24 mouse cellular contexts compared by ENCODE assay signal in the genomic region with DNA sequence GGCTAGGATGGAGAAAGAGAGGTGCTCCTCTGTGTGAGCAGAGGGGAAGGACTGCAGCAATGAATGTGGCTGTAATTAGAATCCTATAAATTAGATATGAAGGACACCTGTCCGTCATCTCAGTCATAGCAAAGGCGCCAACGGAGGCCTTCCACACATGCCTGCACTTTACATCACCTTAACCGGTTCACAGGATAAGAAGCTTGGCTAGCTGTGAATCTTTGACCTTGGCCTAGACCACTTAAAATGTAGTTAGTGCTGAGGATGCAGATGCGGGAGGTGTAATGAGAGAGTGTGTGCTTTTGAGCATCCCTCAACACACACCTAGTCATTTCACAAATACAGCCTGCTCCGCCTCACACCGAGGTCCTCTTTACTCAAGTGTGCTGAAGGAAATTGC.
"Had no signal": no experiment of that assay in that cellular context is flagged by ENCODE, and none has a peak within 500 bp of the region (broad histone marks: within the 10 kb centered on the region; RNA-seq: fewer than 3 reads in every experiment).

No protein-coding gene starts in this region.

- H3K9me3 ChIP-seq: embryonic facial prominence, embryonic 12.5 days; embryonic facial prominence, embryonic 15.5 days; forebrain, embryonic 13.5 days; forebrain, embryonic 15.5 days had no signal

- H3K27me3 ChIP-seq: embryonic facial prominence, embryonic 12.5 days; embryonic facial prominence, embryonic 13.5 days; embryonic facial prominence, embryonic 15.5 days; forebrain, embryonic 12.5 days; forebrain, embryonic 13.5 days; forebrain, embryonic 15.5 days had no signal

- H3K9ac ChIP-seq: embryonic facial prominence, embryonic 12.5 days; embryonic facial prominence, embryonic 13.5 days; embryonic facial prominence, embryonic 15.5 days; forebrain, embryonic 12.5 days; forebrain, embryonic 13.5 days; forebrain, embryonic 15.5 days; forebrain, postnatal 0 days had no signal

- H3K4me3 ChIP-seq: embryonic facial prominence, embryonic 10.5 days; embryonic facial prominence, embryonic 12.5 days; embryonic facial prominence, embryonic 13.5 days; embryonic facial prominence, embryonic 15.5 days; erythroblast, embryonic 14.5 days; forebrain, embryonic 10.5 days; forebrain, embryonic 12.5 days; forebrain, embryonic 13.5 days; forebrain, embryonic 15.5 days; gastrocnemius, adult 2 months had no signal

- H3K36me3 ChIP-seq: embryonic facial prominence, embryonic 10.5 days; embryonic facial prominence, embryonic 12.5 days; embryonic facial prominence, embryonic 13.5 days; embryonic facial prominence, embryonic 15.5 days; forebrain, embryonic 10.5 days; forebrain, embryonic 12.5 days; forebrain, embryonic 15.5 days had no signal

- H3K4me1 ChIP-seq: embryonic facial prominence, embryonic 12.5 days; embryonic facial prominence, embryonic 13.5 days; embryonic facial prominence, embryonic 15.5 days; forebrain, embryonic 15.5 days had no signal

- H3K27ac ChIP-seq: embryonic facial prominence, embryonic 10.5 days; embryonic facial prominence, embryonic 12.5 days; embryonic facial prominence, embryonic 13.5 days; embryonic facial prominence, embryonic 15.5 days; forebrain, embryonic 10.5 days; forebrain, embryonic 12.5 days; forebrain, embryonic 13.5 days; forebrain, embryonic 15.5 days; gastrocnemius, adult 2 months had no signal

- DNase-seq: cerebellum, adult 2 months; cerebellum, adult 8-10 months; cerebellum, adult 9-10 months; cerebellum, adult 9-11 months; cerebellum, postnatal 10 days; cerebellum, postnatal 14 days; cerebellum, postnatal 25 days; cerebellum, postnatal 36 days; embryo, embryonic 11 days; forebrain, postnatal 0 days; gastrocnemius, adult 2 months; gastrocnemius, postnatal 10 days; gastrocnemius, postnatal 14 days; gastrocnemius, postnatal 25 days; gastrocnemius, postnatal 36 days had no signal
